Mouse (Mus musculus) urinary bladder, postnatal 36 days (tissue): Measurements from ENCODE around the gene Il17rd.

Source experiments
- DNase-seq, 2 experiments: peaks; one replicate each; pipeline ENCODE4 v3.0.0; 2022; ENCODE audit warnings: low spot score in 2 of 2, mixed read lengths in 1 of 2

The Il17rd gene

DNA sequence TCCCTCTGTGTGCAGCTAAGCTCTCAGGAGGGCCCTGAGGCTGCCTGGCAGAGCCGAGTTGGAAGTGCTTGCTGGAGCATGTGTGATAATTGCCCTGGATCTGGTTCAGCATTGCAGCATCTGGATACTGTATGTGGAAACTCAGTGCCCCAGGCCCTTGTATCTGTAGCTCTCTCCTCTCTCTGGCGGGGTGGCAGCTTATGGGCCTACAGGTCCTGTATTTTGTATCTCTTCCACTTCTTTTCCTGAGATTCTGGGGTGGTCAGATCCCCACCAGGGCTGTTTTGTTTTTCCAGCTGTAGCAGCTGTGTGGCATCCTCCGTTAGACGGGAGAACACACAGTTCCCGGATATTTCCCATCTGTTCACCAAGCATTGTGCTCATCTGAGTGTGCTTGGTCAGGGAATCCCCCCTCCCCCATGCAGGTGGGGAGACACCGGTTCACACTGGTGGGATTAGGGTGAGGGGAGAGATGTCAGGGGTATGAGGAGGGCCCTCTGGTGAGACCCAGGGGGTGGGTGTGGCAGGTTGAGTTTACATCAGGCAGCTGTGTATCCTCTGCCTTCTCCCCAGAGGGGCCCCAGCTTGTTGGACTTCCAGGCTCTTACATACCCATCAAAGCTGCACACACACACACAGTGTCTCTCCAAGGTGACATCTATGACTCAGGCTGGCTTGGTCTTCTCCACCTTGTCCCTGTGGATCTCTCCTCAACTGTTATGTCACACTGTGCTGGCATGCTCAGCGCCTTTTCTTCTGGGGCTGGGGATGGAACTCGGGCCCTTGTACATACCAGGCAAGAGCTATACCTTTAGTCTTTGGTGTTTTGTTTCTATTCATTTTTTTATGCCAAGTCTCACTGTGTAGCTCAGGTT lies 106.7 kb downstream of the Il17rd start:
- peak in 1 of 2 experiments; percentile 46 for DNase-seq

DNA sequence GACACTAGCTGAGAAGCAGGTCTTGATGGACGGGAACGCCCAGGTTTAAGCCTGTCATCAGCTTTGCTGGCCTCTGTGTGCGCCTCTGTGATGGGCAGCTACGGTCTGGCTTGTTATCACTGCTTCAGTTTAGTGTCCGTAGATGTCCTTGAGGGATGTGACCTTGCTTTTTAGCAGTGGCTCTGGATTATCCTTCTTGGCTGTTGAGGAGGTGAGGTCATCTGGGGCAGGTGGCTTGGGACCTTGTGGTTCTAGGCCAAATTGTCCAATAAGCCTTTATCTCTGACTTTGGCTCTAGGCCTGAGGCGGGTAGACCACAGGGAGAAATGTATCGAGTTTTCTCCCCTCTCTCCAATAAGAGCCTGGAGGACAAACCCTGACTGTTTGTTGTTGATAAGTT lies 109.0 kb downstream of the Il17rd start:
- DNase-seq: no peak

GRCm38 (mm10) chr14:27149401-27149800 lies 110.7 kb downstream of the Il17rd start:
- no peak for DNase-seq

GRCm38 (mm10) chr14:27150011-27150640 lies 111.4 kb downstream of the Il17rd start:
- no peak for DNase-seq

DNA sequence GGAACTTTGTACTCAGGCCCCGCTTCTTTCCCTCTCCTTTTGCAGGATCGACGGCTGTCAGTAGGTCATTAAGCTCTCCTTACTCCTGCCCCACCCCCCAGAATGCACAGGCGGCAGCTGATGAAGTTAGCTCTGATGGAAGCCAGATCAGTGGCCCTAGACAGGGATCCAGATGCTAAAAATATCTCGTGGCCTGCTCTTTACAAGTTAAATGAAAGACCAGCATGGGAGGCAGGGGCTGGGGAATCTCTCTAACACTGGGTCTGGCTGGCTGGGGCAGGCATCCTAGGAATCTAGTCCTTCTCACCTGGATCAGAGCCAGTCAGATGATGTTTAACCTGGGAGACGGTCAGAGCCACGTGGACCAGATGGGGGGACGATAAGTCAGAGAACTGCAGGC lies 112.7 kb downstream of the Il17rd start:
- DNase-seq: no peak

- DNase-seq: no peak
Observed at GRCm38 (mm10) chr14:27155088-27155487, 116.3 kb downstream of the Il17rd start.

DNA sequence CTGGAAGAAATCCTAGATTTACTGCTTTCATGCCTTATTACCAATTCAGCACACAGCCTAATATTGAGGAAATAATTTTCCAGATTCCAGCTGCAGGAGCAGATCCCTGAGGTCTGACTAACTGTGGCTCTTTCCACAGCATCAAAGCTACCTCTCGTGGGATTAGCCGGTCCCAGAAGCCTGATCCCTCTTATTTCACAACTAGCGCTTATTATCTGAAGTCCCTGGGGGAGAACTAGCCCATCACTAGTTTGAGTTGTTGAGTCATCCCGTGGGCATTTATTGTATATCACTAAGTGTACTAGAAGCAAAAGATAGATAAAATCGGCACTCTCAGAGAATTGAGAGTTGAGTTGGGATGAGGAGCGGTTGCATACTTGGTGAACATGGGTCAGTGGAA lies 117.3 kb downstream of the Il17rd start:
- DNase-seq: no peak
